Mouse (Mus musculus) limb, embryonic 14.5 days (tissue): ENCODE data around the gene Btbd18. TPM values are rescaled to one million over a fixed set of nuclear protein-coding genes. Genes with fewer than 3 reads are reported as not detected.

ENCODE experiments used
- ATAC-seq: fragments of 200-750 bp; cut with Nextera tagmentation; 2 replicates; pipeline ENCODE4 v1.8.0; 2017; ENCODE audit warnings: low read depth, moderate number of reproducible peaks, moderate TSS enrichment; ENCODE audit not compliant: low FRiP score
- DNase-seq: peaks from one replicate; pipeline ENCODE4 v3.0.0-alpha.2; 2015; ENCODE audit warnings: low spot score
- H3K27ac ChIP-seq: fragments of 300-500 bp; sonication (generic); replicated peaks from 2 replicates; pipeline ENCODE4 v1.5.1; 2014; ENCODE audit warnings: low read depth, mild to moderate bottlenecking, low read length, moderate library complexity, mixed read lengths
- H3K27me3 ChIP-seq: fragments of 300-500 bp; sonication (generic); 2 replicates; pipeline ENCODE4 v1.6.1; 2014; ENCODE audit warnings: low read length, mixed read lengths; ENCODE audit not compliant: control insufficient read depth, insufficient read depth
- H3K36me3 ChIP-seq: fragments of 300-500 bp; sonication (generic); 2 replicates; pipeline ENCODE4 v1.6.1; 2014; ENCODE audit warnings: mild to moderate bottlenecking, low read length, moderate library complexity, mixed read lengths; ENCODE audit not compliant: control insufficient read depth, insufficient read depth
- H3K4me1 ChIP-seq: fragments of 300-500 bp; sonication (generic); 2 replicates; pipeline ENCODE4 v1.6.1; 2014; ENCODE audit warnings: antibody characterized with exemption, low read length, mixed read lengths; ENCODE audit not compliant: control insufficient read depth, insufficient read depth
- H3K4me2 ChIP-seq: fragments of 300-500 bp; sonication (generic); replicated peaks from 2 replicates; pipeline ENCODE4 v1.6.1; 2014; ENCODE audit warnings: low read depth, mild to moderate bottlenecking, low read length, moderate library complexity; ENCODE audit not compliant: severe bottlenecking
- H3K4me3 ChIP-seq: fragments of 300-500 bp; sonication (generic); replicated peaks from 2 replicates; pipeline ENCODE4 v1.5.1; 2014; ENCODE audit warnings: low read length
- H3K9ac ChIP-seq: fragments of 300-500 bp; sonication (generic); 2 replicates; pipeline ENCODE4 v1.6.1; 2014; ENCODE audit warnings: mild to moderate bottlenecking, low read depth, low read length, moderate library complexity; ENCODE audit not compliant: severe bottlenecking
- H3K9me3 ChIP-seq: fragments of 300-500 bp; sonication (generic); 2 replicates; pipeline ENCODE4 v1.6.1; 2016; ENCODE audit warnings: low read length; ENCODE audit not compliant: control insufficient read depth
- POLR2A ChIP-seq: fragments of 200-500 bp; IDR thresholded peaks from 2 replicates; pipeline ENCODE4 v1.8.0; 2012; ENCODE audit warnings: inconsistent platforms, mild to moderate bottlenecking, moderate library complexity, borderline replicate concordance; ENCODE audit not compliant: insufficient read depth, insufficient read length; ENCODE audit errors: extremely low read depth
- WGBS: fragments of 180-500 bp; shearing (Covaris S2); extraction: QIAGEN DNeasy Blood & Tissue Kit; methylation state at CpG from one replicate; pipeline ENCODE4 v1.1.7; 2014; 5-methylcytosine and 5-hydroxymethylcytosine counted together
- polyA plus RNA-seq, 2 experiments: library from polyadenylated mRNA; depleted of rRNA in 1 of 2; stranded (reverse) in 1 of 2; unstranded in 1 of 2; fragments of >200 nt; fragmentation: Nextera tagmentation in 1 of 2; extraction: Ambion mirVana in 1 of 2; gene quantifications; 2 replicates each; pipeline versions ENCODE4 v1.2.1 to v1.2.3; 2012 to 2014

Btbd18 gene
- polyA plus RNA-seq, 2 experiments: 0.01 to 0.15 TPM

DNA sequence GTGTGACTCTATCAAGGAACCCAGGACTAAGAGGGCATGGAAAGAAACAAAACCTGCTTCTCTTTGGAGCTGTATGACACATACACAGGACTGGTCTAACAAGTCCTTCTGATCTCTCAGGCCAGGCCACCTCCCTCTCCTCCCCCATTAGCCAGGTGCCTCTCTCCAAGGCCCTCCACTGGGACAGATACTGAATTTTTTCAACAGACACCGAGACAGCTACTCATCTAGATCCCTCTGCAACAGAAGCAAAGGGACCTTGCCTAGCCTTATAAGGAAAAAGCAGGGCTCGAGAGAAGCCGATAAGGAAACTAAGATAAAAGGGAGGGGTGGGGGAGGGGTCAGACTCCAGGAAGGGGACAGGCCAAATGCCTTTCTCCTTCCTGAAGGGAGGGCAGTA is 25.9 kb upstream of the Btbd18 start:
- H3K4me1 ChIP-seq: peaks cover 42% of the 10 kb centered on the region
- no peak for TF ChIP-seq POLR2A

DNA sequence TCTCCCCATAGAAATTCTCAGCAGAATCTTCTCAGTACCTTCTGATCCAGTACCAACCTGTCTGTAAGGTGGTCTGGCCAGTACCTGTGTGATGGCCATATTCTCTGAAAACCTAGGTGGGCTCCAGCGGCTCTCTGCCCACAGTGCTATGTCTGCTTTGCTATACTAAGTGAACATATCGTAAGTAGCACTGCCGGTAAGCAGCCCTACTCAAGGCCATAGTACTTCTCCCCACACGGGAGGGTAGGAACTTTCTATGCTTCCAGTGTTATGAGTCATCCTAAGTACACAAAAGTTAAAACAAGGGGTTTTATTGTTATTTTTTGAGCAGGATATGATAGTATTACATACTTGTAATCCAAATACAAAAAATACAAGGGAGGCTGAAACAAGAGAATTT is 24.9 kb upstream of the Btbd18 start:
- no peak for ATAC-seq
- WGBS: 67% methylated on average over 4 of the region's 4 CpGs
- Histone ChIP-seq H3K27ac (0 out of 2 replicates have a peak overlapping the region, but pooled peaks have one; percentile 10), H3K4me3 (no peak overlapping the region), H3K36me3 (no peaks in the 10 kb centered on the region), H3K9ac (no peak overlapping the region), H3K4me2 (no peak overlapping the region), H3K27me3 (no peaks in the 10 kb centered on the region), H3K9me3 (no peaks in the 10 kb centered on the region), H3K4me1 (peaks cover 50% of the 10 kb centered on the region)
- no peak for DNase-seq
- no peak for TF ChIP-seq POLR2A

More for the DNA sequence above, 25.9 kb upstream of the Btbd18 start:
- Histone ChIP-seq H3K27me3 (no peaks in the 10 kb centered on the region), H3K9ac (no peak overlapping the region), H3K9me3 (no peaks in the 10 kb centered on the region), H3K4me3 (no peak overlapping the region), H3K36me3 (no peaks in the 10 kb centered on the region), H3K27ac (no peak overlapping the region), H3K4me2 (no peak overlapping the region)
- ATAC-seq (no peak), DNase-seq (no peak)
- 15% methylated on average over 3 of the region's 3 CpGs for WGBS

DNA sequence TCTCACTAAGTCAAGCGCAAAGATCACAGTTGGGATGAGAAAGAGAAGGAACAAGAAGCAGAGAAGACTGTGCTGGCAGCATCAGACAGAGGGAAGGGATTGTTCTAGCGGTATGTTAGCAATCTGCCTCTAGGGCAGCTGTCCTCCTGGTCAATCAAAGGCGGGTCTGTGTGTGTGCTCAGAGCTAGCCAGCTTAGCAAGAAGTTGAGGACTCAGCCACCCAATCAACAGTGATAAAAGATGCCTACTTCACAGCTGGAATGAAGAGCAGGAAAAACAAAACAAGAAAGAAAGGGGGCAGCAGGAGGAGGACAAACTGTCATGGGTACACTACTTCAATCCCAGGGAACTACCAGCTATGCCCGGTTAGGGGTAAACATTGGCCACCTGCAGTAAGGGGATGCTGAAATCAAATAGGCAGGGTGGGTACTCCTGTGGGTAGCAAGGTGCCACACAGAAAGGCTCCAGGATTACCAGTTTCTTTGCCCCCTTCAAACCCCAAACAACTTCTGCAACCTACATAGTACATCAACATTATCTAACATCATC is 23.9 kb upstream of the Btbd18 start:
- no peaks in the 10 kb centered on the region for H3K9me3 ChIP-seq
- H3K27me3 ChIP-seq: no peaks in the 10 kb centered on the region
- no peak overlapping the region for H3K4me3 ChIP-seq
- no peak for TF ChIP-seq POLR2A
- H3K9ac ChIP-seq: no peak overlapping the region
- WGBS: 24% methylated on average over 4 of the region's 4 CpGs
- ATAC-seq: no peak
- peaks cover 50% of the 10 kb centered on the region for H3K4me1 ChIP-seq
- H3K4me2 ChIP-seq: peak overlapping the region; percentile 15; the same call in 1 of the 2 replicates
- peak; percentile 51 for DNase-seq
- H3K27ac ChIP-seq: peak overlapping the region; percentile 85
- H3K36me3 ChIP-seq: no peaks in the 10 kb centered on the region

DNA sequence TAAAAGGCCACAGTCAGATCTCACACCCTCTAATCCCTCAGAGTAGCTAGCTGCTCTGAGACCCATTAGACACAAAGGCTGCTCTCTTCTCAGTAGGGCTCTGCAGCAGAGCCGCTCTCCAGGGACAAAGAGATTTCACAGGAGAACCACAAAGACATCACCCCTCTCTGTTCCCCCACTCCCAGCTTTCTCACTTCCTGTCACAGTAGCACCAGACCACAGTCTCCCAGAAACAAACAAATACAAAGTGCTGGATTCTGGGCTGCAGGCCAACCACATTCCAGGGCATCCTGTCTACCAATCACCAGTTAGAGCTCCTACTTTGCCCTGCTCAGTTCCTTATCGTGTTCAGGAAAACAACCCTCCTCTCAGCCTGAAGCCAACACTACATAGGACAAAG is 23.3 kb upstream of the Btbd18 start:
- H3K9ac ChIP-seq: no peak overlapping the region
- H3K4me2 ChIP-seq: peak overlapping the region; percentile 37
- H3K4me3 ChIP-seq: no peak overlapping the region
- DNase-seq (peak; percentile 93), ATAC-seq (peak; percentile 94)
- WGBS: 0% methylated on average over 2 of the region's 2 CpGs
- peak overlapping the region; percentile 85 for H3K27ac ChIP-seq
- no peak for TF ChIP-seq POLR2A
- H3K9me3 ChIP-seq: no peaks in the 10 kb centered on the region
- no peaks in the 10 kb centered on the region for H3K27me3 ChIP-seq
- H3K4me1 ChIP-seq: peaks cover 50% of the 10 kb centered on the region
- H3K36me3 ChIP-seq: no peaks in the 10 kb centered on the region

DNA sequence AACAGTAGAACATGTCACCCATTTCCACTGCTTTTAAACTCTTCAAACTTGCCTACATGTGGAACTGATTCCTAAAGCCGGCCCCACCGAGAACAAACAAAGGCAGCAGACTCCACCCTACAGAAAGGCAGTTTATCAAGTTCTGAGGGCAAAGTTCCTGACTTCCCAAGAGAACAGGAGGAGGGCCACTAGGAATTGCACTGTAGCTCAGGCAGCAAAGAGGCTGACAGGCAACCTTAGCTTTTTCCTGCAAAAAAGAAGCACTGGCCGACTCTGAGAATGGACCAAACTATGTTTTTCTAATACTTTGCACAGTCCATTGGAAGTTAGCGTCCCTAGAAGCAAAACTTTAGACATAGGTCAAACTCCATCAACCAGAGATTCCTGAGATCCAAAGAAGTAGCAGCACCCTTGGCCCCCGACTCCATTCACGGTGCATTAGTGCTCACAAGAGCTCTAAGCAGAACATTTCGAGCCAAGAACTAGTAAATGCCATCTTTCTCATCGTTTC is 22.6 kb upstream of the Btbd18 start:
- ATAC-seq: no peak
- DNase-seq: no peak
- Histone ChIP-seq H3K36me3 (no peaks in the 10 kb centered on the region), H3K9me3 (no peaks in the 10 kb centered on the region), H3K27me3 (no peaks in the 10 kb centered on the region), H3K27ac (peak overlapping the region; percentile 85), H3K4me1 (peaks cover 50% of the 10 kb centered on the region), H3K9ac (0 out of 2 replicates have a peak overlapping the region, but pooled peaks have one; percentile 21), H3K4me2 (peak overlapping the region; percentile 37), H3K4me3 (no peak overlapping the region)
- no peak for TF ChIP-seq POLR2A
- WGBS: 27% methylated on average over 8 of the region's 8 CpGs
